Mouse (Mus musculus): ENCODE data around the gene Mbnl2. TPM values are rescaled to one million over a fixed set of nuclear protein-coding genes. Genes with fewer than 3 reads are reported as not detected.

Mbnl2 gene
- polyA plus RNA-seq, 1 experiment from 2014 or later: 110 TPM

DNA sequence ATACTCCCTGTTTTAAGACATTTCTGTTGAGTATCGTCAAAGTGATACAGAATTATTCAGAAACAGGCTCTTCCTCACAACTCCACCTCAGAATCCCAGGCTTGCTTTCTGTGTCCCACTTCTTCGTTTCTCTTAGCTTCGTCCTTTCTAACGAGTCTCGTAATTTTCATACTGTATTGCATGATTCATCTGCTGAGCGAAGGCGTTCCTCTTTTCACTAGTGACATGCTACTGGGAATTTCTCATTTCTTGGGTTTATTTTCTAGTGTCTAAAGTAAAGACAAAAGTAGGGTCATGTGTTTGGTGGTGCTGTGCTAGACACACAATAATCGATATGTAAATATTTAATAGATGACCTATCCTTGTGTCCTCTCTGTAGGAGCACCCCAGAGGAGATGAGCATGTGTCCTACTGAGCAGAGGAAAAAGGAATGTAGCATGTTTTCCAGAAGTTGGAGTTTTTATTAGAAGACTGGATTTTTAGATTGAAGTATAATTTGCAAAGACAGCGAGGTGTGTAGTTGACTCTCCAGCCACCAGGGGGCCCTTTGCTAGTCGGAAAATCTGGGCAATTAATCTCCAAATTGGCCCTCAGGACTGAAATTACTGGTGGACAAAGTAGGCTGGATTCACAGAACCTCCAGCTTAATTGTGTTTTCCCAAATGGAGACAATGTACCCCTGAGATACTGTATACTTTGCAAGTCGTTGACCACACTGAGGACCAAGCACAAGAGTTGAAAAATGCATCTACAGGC lies 11.9 kb upstream of the Mbnl2 start:
- peak; percentile 66 for TF ChIP-seq CTCF (IDR thresholded peaks at IDR 0.05; ENCODE audit: low read depth)
- Histone ChIP-seq H3K4me1 (ENCODE audit: insufficient read depth) (no peaks in the 10 kb centered on the region), H3K27me3 (ENCODE audit: insufficient read depth, low read length) (no peaks in the 10 kb centered on the region), H3K4me3 (ENCODE audit: low read depth, low read length) (no peak overlapping the region), H3K36me3 (ENCODE audit: insufficient read depth) (no peaks in the 10 kb centered on the region), H3K27ac (ENCODE audit: low read depth) (no peak overlapping the region), H3K9me3 (ENCODE audit: low read depth, low read length) (no peaks in the 10 kb centered on the region), H3K4me2 (no peak overlapping the region), H3K9ac (no peak overlapping the region)
- DNase-seq (peak; percentile 68), ATAC-seq (ENCODE audit: insufficient read depth) (no peak)
- 75% methylated on average over 11 of the region's 11 CpGs for WGBS

DNA sequence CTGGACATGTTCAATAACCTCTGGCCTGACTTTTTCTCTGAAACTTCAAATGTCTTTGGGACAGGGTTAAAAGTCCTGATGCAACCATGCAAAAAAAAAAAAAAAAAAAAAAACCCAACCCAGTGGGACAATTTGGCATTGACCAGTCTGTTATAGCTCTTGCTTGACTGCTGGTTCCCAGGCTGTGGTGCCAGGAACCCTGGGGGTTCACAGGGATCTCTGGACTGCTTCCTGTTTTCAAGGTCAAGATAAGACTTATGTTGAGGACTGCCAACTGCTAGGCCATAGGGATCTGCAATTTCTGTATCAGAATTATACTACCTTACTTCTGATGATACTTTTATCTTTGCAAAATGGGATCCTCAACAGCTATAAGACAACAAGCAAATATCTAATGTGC lies 9.6 kb upstream of the Mbnl2 start:
- Histone ChIP-seq H3K9me3 (ENCODE audit: low read depth, low read length) (no peaks in the 10 kb centered on the region), H3K9ac (no peak overlapping the region), H3K4me3 (ENCODE audit: low read depth, low read length) (no peak overlapping the region), H3K4me1 (ENCODE audit: insufficient read depth) (0 out of 2 replicates have a peak, but pooled peaks cover 3% of the 10 kb centered on the region), H3K36me3 (ENCODE audit: insufficient read depth) (no peaks in the 10 kb centered on the region), H3K4me2 (no peak overlapping the region), H3K27ac (ENCODE audit: low read depth) (no peak overlapping the region), H3K27me3 (ENCODE audit: insufficient read depth, low read length) (no peaks in the 10 kb centered on the region)
- ATAC-seq (ENCODE audit: insufficient read depth) (no peak), DNase-seq (no peak)
- TF ChIP-seq CTCF (IDR thresholded peaks at IDR 0.05; ENCODE audit: low read depth): no peak

- Histone ChIP-seq H3K4me3 (ENCODE audit: low read depth, low read length) (no peak overlapping the region), H3K36me3 (ENCODE audit: insufficient read depth) (no peaks in the 10 kb centered on the region), H3K27me3 (ENCODE audit: insufficient read depth, low read length) (no peaks in the 10 kb centered on the region), H3K9me3 (ENCODE audit: low read depth, low read length) (no peaks in the 10 kb centered on the region), H3K27ac (ENCODE audit: low read depth) (no peak overlapping the region), H3K9ac (no peak overlapping the region), H3K4me2 (no peak overlapping the region), H3K4me1 (ENCODE audit: insufficient read depth) (0 out of 2 replicates have a peak, but pooled peaks cover 3% of the 10 kb centered on the region)
- DNase-seq: no peak
- no peak for ATAC-seq (ENCODE audit: insufficient read depth)
- no peak for TF ChIP-seq CTCF (IDR thresholded peaks at IDR 0.05; ENCODE audit: low read depth)
- 90% methylated on average over 4 of the region's 4 CpGs for WGBS
These were observed 8.3 kb upstream of the Mbnl2 start for GRCm38 (mm10) chr14:120267130-120267529.

- no peak overlapping the region for H3K9ac ChIP-seq
- TF ChIP-seq CTCF (IDR thresholded peaks at IDR 0.05; ENCODE audit: low read depth): no peak
- DNase-seq: no peak
- 50% methylated on average over 3 of the region's 3 CpGs for WGBS
- H3K4me3 ChIP-seq (ENCODE audit: low read depth, low read length): no peak overlapping the region
- H3K27me3 ChIP-seq (ENCODE audit: insufficient read depth, low read length): no peaks in the 10 kb centered on the region
- no peaks in the 10 kb centered on the region for H3K9me3 ChIP-seq (ENCODE audit: low read depth, low read length)
- ATAC-seq (ENCODE audit: insufficient read depth): no peak
- H3K27ac ChIP-seq (ENCODE audit: low read depth): no peak overlapping the region
- peaks cover 7% of the 10 kb centered on the region; the same call in 1 of the 2 replicates for H3K4me1 ChIP-seq (ENCODE audit: insufficient read depth)
- no peak overlapping the region for H3K4me2 ChIP-seq
- H3K36me3 ChIP-seq (ENCODE audit: insufficient read depth): no peaks in the 10 kb centered on the region
These were observed 5.4 kb upstream of the Mbnl2 start for GRCm38 (mm10) chr14:120270031-120270430.

DNA sequence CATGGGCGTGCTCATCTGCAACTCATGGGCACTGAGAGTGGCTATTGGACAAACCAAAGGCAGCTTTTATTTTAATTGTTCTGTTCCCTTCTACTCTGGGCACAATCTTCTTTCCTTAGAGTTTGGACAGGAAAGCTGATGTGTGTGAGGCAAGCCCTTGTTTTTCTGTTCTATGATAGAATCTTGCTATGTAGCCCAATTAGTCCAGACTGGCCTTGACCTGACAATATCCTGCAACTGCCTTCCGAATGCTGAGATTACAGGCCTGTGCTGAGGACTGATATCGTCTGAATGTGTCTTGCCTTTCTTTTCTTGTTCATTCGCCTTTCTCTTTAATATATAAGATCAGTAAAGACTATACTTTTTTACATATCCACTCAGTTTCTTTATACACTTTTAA lies 4.8 kb upstream of the Mbnl2 start:
- Histone ChIP-seq H3K27me3 (ENCODE audit: insufficient read depth, low read length) (no peaks in the 10 kb centered on the region), H3K9ac (no peak overlapping the region), H3K9me3 (ENCODE audit: low read depth, low read length) (no peaks in the 10 kb centered on the region), H3K36me3 (ENCODE audit: insufficient read depth) (no peaks in the 10 kb centered on the region), H3K4me3 (ENCODE audit: low read depth, low read length) (no peak overlapping the region), H3K27ac (ENCODE audit: low read depth) (no peak overlapping the region), H3K4me2 (no peak overlapping the region), H3K4me1 (ENCODE audit: insufficient read depth) (peaks cover 7% of the 10 kb centered on the region; the same call in 1 of the 2 replicates)
- WGBS: 73% methylated on average over 4 of the region's 4 CpGs
- no peak for TF ChIP-seq CTCF (IDR thresholded peaks at IDR 0.05; ENCODE audit: low read depth)
- DNase-seq (no peak), ATAC-seq (ENCODE audit: insufficient read depth) (no peak)

DNA sequence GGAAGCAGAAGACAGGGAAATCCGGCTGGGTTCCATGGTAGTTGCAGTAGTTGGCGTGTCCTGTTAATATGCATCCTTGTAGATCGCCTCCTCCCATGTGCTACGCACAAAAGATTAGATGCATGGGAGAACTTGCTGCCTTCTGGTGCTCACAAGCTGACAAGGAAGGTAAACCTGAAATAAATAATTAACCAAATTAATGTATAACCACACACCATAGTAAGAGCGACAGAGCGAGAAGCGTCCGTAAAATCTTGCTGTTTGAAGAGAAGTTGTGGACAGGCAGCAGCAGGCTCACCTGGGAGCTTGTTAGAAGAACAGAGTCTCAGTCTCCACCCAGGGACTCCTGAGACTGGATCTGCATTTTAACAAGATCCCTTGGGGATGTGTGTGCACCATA lies 4.4 kb upstream of the Mbnl2 start:
- no peaks in the 10 kb centered on the region for H3K27me3 ChIP-seq (ENCODE audit: insufficient read depth, low read length)
- no peak overlapping the region for H3K4me2 ChIP-seq
- no peak overlapping the region for H3K4me3 ChIP-seq (ENCODE audit: low read depth, low read length)
- DNase-seq (no peak), ATAC-seq (ENCODE audit: insufficient read depth) (no peak)
- no peak overlapping the region for H3K27ac ChIP-seq (ENCODE audit: low read depth)
- no peak for TF ChIP-seq CTCF (IDR thresholded peaks at IDR 0.05; ENCODE audit: low read depth)
- H3K9me3 ChIP-seq (ENCODE audit: low read depth, low read length): no peaks in the 10 kb centered on the region
- 65% methylated on average over 8 of the region's 8 CpGs for WGBS
- H3K9ac ChIP-seq: no peak overlapping the region
- H3K4me1 ChIP-seq (ENCODE audit: insufficient read depth): peaks cover 7% of the 10 kb centered on the region; the same call in 1 of the 2 replicates
- H3K36me3 ChIP-seq (ENCODE audit: insufficient read depth): no peaks in the 10 kb centered on the region

DNA sequence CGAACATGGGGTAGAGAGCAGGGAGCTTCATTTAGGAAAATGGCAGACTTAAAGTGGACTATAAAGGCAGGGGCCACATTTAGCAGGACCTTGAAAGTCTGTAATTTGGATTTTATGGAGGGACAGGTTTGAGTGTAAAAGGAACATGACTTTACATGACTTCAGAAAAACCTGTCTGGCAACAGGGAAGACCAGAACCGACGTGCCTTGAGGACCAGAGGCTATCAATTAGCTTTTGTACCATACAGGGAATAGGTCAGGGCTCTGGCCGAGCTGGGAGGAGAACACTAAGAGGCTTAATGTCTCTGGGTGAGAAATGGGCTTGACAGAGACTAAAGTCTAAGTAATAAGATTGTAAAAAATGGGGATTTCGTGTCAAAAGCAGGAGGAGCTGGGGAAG lies 1.7 kb upstream of the Mbnl2 start:
- Histone ChIP-seq H3K36me3 (ENCODE audit: insufficient read depth) (no peaks in the 10 kb centered on the region), H3K4me3 (ENCODE audit: low read depth, low read length) (no peak overlapping the region), H3K27me3 (ENCODE audit: insufficient read depth, low read length) (no peaks in the 10 kb centered on the region), H3K9ac (no peak overlapping the region), H3K27ac (ENCODE audit: low read depth) (no peak overlapping the region), H3K4me2 (no peak overlapping the region), H3K9me3 (ENCODE audit: low read depth, low read length) (no peaks in the 10 kb centered on the region), H3K4me1 (ENCODE audit: insufficient read depth) (peaks cover 22% of the 10 kb centered on the region)
- WGBS: 55% methylated on average over 5 of the region's 5 CpGs
- DNase-seq (no peak), ATAC-seq (ENCODE audit: insufficient read depth) (no peak)
- TF ChIP-seq CTCF (IDR thresholded peaks at IDR 0.05; ENCODE audit: low read depth): no peak

All from lung, embryonic 14.5 days (tissue).